Mouse (Mus musculus): ENCODE results near the gene Olfr1388.
"Not testable (repeated sequence)": the region's sequence is repeated elsewhere in the genome, so short reads cannot be mapped to it uniquely, and the experiment has no call there.

The Olfr1388 gene

DNA sequence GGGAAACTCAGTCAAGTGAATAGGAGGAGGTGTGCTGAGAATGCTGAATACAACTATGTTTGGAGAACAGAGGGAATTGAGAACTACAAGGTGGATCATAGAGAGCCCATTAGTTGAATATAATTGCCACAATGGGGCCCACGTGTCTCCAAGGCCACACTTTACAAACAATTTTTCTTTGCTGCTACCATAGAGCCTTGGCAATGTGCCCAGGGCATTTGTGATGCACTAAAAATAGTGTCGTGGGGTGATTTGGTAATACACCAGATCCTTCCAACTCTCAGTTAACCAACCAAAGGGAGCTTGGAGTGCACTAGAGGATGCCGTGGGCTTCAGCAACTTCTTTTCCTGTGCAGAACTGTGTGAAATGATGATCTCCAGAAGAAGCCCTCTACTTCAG is at the start of gene Olfr1388:
Gene Olfr1388, plus strand, starts transcription at position 214 of the 400 bp plus-strand sequence.
- no peak for DNase-seq (ENCODE audit: low read depth, low spot score)

DNA sequence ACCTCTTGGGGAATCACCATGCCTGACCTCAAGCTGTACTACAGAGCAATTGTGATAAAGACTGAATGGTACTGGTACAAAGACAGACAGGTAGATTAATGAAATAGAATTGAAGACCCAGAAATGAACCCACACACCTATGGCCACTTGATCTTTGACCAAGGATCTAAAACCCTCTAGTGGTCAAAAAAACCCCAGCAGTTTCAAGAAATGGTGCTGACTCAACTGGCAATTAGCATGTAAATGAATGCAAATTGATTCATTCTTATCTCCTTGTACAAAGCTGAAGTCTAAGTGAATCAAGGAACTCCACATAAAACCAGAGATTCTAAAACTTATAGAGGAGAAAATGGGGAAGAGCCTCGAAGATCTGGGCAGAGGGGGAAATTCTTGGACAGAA is 43.7 kb upstream of the Olfr1388 start:
- not testable (repeated sequence) for DNase-seq (ENCODE audit: low read depth, low spot score)

DNA sequence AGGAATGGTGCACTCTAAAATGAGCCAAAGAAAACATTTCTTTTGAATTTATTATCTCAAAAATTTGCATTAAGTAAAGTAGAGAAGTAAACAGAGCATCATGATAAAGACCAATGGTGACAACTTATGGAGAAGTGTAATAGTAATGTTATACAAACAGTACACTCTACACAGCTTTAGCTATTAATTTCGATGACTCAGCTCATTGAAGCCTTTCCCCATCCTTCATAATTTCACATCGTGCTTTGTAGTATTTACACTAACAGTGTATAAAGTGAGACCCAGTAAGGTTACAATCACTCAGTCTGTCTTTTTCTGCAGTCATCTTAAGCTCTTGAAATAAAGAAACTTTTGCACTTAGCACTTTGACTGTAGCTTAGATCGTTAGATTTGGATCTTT is 29.6 kb upstream of the Olfr1388 start:
- DNase-seq (ENCODE audit: low read depth, low spot score), result no peak

DNA sequence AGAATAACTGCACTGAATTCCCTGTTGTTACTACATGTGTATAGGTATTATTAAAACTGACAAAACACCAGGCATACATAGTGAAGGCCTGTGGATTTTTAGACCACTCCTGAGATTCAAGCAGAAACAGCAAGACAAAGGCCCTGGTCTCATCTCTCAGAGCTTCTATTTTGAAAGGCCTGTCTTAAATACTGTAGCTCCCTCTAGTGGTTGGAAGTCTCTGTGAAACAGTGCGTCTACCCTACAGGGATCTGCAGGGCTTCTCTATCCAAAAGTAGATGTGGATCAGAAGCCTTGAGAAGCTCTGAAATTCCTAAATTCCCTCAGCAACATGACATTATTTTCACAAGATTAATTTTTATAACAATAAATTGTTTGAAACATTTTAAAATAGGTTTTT is 25.9 kb upstream of the Olfr1388 start:
- peak; percentile 53 for DNase-seq (ENCODE audit: low read depth, low spot score)

DNA sequence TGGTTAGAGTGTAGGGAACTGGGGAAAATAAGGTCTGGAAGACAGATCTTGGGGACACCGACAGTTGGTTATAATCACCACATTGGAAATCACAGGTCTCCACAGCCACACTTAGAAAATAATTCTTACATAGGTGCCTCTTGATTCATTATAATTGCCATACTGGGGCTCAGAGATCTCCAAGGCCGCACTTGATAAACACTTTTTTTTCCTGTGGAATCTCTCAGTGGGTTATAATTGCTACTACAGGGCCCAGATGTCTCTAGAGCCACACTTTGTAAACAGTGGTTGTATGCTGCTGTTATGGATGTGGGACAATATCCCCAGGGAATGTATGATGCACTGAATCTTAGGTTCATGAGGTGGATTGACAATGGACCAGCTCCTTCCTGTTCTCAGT is 13.7 kb upstream of the Olfr1388 start, which contains the start of gene Olfr1389:
Gene Olfr1389, plus strand, starts transcription at position 301 of the 400 bp plus-strand sequence.
- DNase-seq (ENCODE audit: low read depth, low spot score), result no peak

DNA sequence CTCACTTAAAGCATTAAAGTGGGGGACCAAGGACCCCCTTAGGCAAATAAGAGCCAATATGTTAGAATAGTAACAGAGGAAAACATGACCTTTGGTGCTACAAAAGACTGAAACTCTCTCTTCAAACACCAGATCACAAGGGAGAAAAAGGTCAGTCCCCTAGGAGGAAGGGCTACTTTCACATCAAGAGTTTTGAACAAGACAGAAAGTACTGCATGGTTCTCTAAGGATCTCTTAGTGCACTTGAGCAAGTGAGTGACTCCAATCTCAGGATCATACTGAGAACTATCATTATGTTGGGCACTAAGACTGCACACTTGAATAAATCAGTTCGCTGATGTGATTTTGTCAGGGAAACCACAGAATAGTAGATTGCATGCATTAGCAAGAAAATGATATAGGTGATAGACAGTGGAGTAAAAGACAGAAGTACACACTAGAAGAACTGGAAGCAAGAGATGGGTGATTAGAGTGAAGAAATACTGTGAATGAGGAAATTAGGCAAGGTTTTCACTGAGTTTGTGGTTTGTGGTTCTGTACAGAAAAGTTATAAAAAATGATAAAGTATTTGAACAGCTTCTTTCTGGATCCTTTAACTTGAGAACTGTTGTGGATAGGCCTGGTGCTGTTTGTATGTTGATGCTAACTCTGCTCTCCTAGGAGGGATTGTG is 11.0 kb upstream of the Olfr1388 start:
- no peak for DNase-seq (ENCODE audit: low read depth, low spot score)

DNA sequence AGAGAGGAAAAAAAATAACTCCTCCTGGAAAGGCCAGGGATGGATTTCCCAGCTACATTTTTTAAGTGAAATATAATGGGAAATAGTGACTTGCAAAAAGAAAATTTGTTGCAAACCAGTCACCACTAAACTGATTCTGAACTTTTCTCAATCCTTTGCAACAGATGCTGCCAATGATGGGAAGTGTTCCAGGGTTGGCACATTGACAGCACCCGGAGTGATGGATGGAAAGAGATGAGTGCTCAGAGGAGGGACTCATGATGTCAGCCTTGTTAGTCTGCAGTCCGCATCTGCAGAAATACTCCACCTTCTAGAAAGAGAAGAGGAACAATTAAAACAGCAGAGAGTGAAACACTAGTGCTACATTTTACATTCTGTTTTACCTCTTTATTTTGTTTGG is 6.8 kb upstream of the Olfr1388 start:
- no peak for DNase-seq (ENCODE audit: low read depth, low spot score)

DNA sequence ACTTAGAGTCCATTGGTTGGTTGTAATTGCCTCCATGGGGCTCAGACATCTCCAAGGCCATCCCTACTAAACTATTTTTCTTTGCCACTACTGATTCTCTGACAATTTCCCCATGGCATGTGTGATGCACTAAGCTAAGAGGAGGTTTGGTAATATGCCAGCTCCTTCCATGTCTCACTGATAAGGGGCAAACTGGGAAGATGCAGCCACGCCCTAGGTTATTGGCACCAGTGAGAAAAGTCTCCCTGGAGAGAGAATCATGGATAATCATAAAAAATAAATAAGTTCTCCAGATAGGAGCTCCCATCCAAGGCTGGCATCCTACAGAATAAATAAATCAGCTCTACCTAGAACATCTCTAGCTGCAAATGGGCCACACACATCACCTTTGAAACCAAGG is 18.6 kb downstream of the Olfr1388 start, which contains the start of gene Olfr1387:
Gene Olfr1387, plus strand, starts transcription at position 301 of the 400 bp plus-strand sequence.
- no peak for DNase-seq (ENCODE audit: low read depth, low spot score)

DNA sequence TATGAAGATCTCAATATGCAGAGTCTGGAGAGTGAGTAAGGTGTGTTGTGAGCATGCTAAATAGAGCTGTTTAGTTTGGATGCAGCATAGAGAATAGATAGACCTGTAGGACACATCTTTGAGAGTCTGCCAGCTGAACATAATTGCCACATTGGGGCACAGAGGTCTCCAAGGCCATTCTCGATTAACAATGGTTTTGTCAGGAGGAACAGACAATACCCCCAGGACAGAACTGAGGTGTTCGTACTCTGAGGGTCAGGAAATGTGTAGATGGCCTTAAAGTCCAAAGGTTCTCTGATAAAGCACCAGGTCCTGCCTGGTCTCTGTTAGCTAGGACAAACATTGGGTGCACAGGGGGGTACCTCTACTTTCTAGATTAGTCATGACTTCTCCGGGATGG is 28.3 kb downstream of the Olfr1388 start, which contains the start of gene Olfr1386:
Gene Olfr1386, plus strand, starts transcription at position 301 of the 400 bp plus-strand sequence.
- DNase-seq (ENCODE audit: low read depth, low spot score), result not testable (repeated sequence)

DNA sequence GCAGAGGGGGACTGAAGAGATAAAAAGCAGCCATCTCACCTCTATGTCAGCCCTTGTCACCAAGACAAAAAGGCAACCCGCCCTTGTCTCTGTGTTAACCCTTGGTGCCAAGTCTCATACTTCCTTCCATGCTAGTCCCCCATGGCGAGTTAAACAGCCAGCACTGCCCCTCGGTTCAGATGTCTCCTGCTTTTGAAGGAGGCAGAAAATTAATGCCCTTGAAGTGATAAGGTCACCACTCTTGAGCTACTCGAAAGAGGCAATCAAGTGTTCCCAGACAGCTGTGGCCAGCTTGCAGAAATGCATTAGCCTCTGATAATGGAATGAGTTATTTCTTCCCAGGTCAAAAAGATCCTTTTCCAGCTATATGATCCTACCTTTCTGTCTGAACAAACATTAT is 49.5 kb downstream of the Olfr1388 start:
- DNase-seq (ENCODE audit: low read depth, low spot score), result no peak

DNA sequence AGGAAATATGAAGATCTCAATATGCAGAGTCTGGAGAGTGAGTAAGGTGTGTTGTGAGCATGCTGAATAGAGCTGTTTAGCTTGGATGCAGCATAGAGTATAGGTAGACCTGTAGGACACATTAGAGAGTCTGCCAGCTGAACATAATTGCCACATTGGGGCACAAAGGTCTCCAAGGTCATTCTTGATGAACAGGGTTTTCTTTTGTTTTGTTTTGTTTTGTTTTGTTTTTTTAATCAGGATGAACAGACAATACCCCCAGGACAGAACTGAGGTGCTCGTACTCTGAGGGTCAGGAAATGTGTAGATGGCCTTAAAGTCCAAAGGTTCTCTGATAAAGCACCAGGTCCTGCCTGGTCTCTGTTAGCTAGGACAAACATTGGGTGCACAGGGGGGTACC is 52.3 kb downstream of the Olfr1388 start, which contains the start of gene Olfr1385:
Gene Olfr1385, plus strand, starts transcription at position 301 of the 400 bp plus-strand sequence.
- DNase-seq (ENCODE audit: low read depth, low spot score), result not testable (repeated sequence)

Measured in CD4-positive, CD25-positive, alpha-beta regulatory T cell, adult 2 months (primary cell).